13 mouse cellular contexts compared by ENCODE assay signal in genomic region chr15:4400096-4400495, GRCm38 (mm10). TPM values are rescaled to one million over a fixed set of nuclear protein-coding genes. Genes with fewer than 3 reads are reported as not detected.
"Had no signal": no experiment of that assay in that cellular context is flagged by ENCODE, and none has a peak within 500 bp of the region (broad histone marks: within the 10 kb centered on the region; RNA-seq: fewer than 3 reads in every experiment).

No protein-coding gene starts in this region.

- H3K36me3 ChIP-seq: limb, embryonic 12.5 days; liver, embryonic 13.5 days; lung, embryonic 15.5 days; neural tube, embryonic 12.5 days; stomach, embryonic 15.5 days had no signal

- H3K4me3 ChIP-seq: left cerebral cortex, adult 2 months; limb, embryonic 12.5 days; liver, embryonic 13.5 days; lung, embryonic 15.5 days; neural tube, embryonic 12.5 days; stomach, embryonic 15.5 days had no signal

- H3K4me1 ChIP-seq: limb, embryonic 12.5 days; liver, embryonic 13.5 days; lung, embryonic 15.5 days; neural tube, embryonic 12.5 days; stomach, embryonic 15.5 days had no signal

- H3K27ac ChIP-seq: left cerebral cortex, adult 2 months; limb, embryonic 12.5 days; liver, embryonic 13.5 days; lung, embryonic 15.5 days; neural tube, embryonic 12.5 days; stomach, embryonic 15.5 days had no signal

- H3K4me2 ChIP-seq: limb, embryonic 12.5 days; liver, embryonic 13.5 days; lung, embryonic 15.5 days; neural tube, embryonic 12.5 days; stomach, embryonic 15.5 days had no signal

- H3K27me3 ChIP-seq: limb, embryonic 12.5 days; liver, embryonic 13.5 days; lung, embryonic 15.5 days; neural tube, embryonic 12.5 days; stomach, embryonic 15.5 days had no signal

- ATAC-seq: liver, postnatal 0 days had no signal

- H3K9ac ChIP-seq: limb, embryonic 12.5 days; liver, embryonic 13.5 days; liver, postnatal 0 days; lung, embryonic 15.5 days; neural tube, embryonic 12.5 days; stomach, embryonic 15.5 days had no signal

- DNase-seq: kidney, postnatal 25 days; liver; liver, embryonic 13.5 days; liver, postnatal 0 days; midbrain, embryonic 14.5 days; thymus, adult 2 months; thymus, postnatal 25 days had no signal

- H3K9me3 ChIP-seq: limb, embryonic 12.5 days; liver, embryonic 13.5 days; lung, embryonic 15.5 days; neural tube, embryonic 12.5 days; stomach, embryonic 15.5 days had no signal

RNA-seq across cellular contexts. Expression of gene Plcxd3, which starts 24.8 kb away (rescaled TPM):
- polyA plus RNA-seq: testis, adult 2 months; thymus, adult 2 months had no signal
